ENCODE assay signal across 8 mouse cellular contexts in genomic region chr9:53536558-53537320, GRCm38 (mm10). TPM values are rescaled to one million over a fixed set of nuclear protein-coding genes. Genes with fewer than 3 reads are reported as not detected.
DNase-seq lines count a peak whose midpoint lies in the region; ATAC-seq and TF ChIP-seq lines count a peak whose summit lies in the region.

Atm (minus strand) TSS chr9:53536740.
Npat (plus strand) TSS chr9:53537047.

- H3K27me3 ChIP-seq in CH12.LX (replicated peaks), result no peaks in the 10 kb centered on the region
- no peaks in the 10 kb centered on the region for H3K27me3 ChIP-seq in forebrain, embryonic 11.5 days (ENCODE audit: control insufficient read depth, insufficient read depth, low read length)
- H3K27me3 ChIP-seq in heart, embryonic 16.5 days (ENCODE audit: control insufficient read depth, insufficient read depth, low read length), result no peaks in the 10 kb centered on the region
- no peaks in the 10 kb centered on the region for H3K27me3 ChIP-seq in liver, embryonic 15.5 days
- no peaks in the 10 kb centered on the region for H3K27me3 ChIP-seq in neural tube, embryonic 12.5 days (replicated peaks)

- peaks cover 56% of the 10 kb centered on the region for H3K79me2 ChIP-seq in CH12.LX (replicated peaks; ENCODE audit: control insufficient read depth, extremely low read depth, insufficient read depth, poor library complexity, severe bottlenecking)

- no peak for TF ChIP-seq RAD21 in CH12.LX (IDR thresholded peaks at IDR 0.05; ENCODE audit: low read depth, low read length)

- peak; percentile 83 for TF ChIP-seq POLR2A in CH12.LX (IDR thresholded peaks at IDR 0.05; ENCODE audit: low read depth, low read length)

- in situ Hi-C loops in CH12.LX (cut with MboI; ENCODE audit: low pct_ligation_motif_present, low pct_unique_long_range_greater_than_20kb, low sequenced_read_pairs), result no loop called here

- peak within 1 kb of the TSS; percentile 67; the same call in 1 of the 2 replicates for H3K27ac ChIP-seq in CH12.LX (ENCODE audit: insufficient read depth, low read depth)
- H3K27ac ChIP-seq in forebrain, embryonic 11.5 days (ENCODE audit: low read depth, low read length), result peak within 1 kb of the TSS; percentile 80
- peak within 1 kb of the TSS; percentile 93 for H3K27ac ChIP-seq in heart, embryonic 16.5 days (ENCODE audit: low read length)
- H3K27ac ChIP-seq in liver, embryonic 15.5 days (replicated peaks), result peak within 1 kb of the TSS; percentile 91
- H3K27ac ChIP-seq in neural tube, embryonic 12.5 days, result peak within 1 kb of the TSS; percentile 76

- ATAC-seq in forebrain, embryonic 11.5 days (replicated peaks; ENCODE audit: low FRiP score), result peak; percentile 99
- ATAC-seq in heart, embryonic 16.5 days (replicated peaks; ENCODE audit: extremely low read depth, insufficient read depth, low FRiP score), result peak; percentile 99
- ATAC-seq in liver, embryonic 15.5 days (ENCODE audit: insufficient read depth), result peak; percentile 99
- ATAC-seq in neural tube, embryonic 12.5 days (ENCODE audit: low FRiP score, low read depth), result peak; percentile 99

- H3K9me3 ChIP-seq in CH12.LX (replicated peaks; ENCODE audit: low read length), result no peaks in the 10 kb centered on the region
- H3K9me3 ChIP-seq in forebrain, embryonic 11.5 days (ENCODE audit: control insufficient read depth, low read length), result no peaks in the 10 kb centered on the region
- H3K9me3 ChIP-seq in heart, embryonic 16.5 days (replicated peaks; ENCODE audit: control insufficient read depth, low read length), result no peaks in the 10 kb centered on the region
- no peaks in the 10 kb centered on the region for H3K9me3 ChIP-seq in liver, embryonic 15.5 days (replicated peaks)
- H3K9me3 ChIP-seq in neural tube, embryonic 12.5 days, result no peaks in the 10 kb centered on the region

- H3K4me3 ChIP-seq in CH12.LX (replicated peaks in 1 of 3; ENCODE audit: low read depth in 2 of 3, low read length in 2 of 3, poor library complexity in 1 of 3), result peak within 1 kb of the TSS; percentile 80 to 87 (median 81)
- H3K4me3 ChIP-seq in forebrain, embryonic 11.5 days (ENCODE audit: low read depth, low read length), result peak within 1 kb of the TSS; percentile 88
- H3K4me3 ChIP-seq in heart, embryonic 16.5 days (ENCODE audit: low read length), result peak within 1 kb of the TSS; percentile 79
- peak within 1 kb of the TSS; percentile 94 for H3K4me3 ChIP-seq in liver, embryonic 15.5 days (replicated peaks)
- peak within 1 kb of the TSS; percentile 87 for H3K4me3 ChIP-seq in neural tube, embryonic 12.5 days

- TF ChIP-seq EP300 in CH12.LX (IDR thresholded peaks at IDR 0.05; ENCODE audit: low read length), result no peak

- H3K36me3 ChIP-seq in CH12.LX (replicated peaks in 1 of 2; ENCODE audit: control insufficient read depth in 1 of 2, insufficient read depth in 1 of 2, low read length in 1 of 2), result peaks cover 2 to 19% of the 10 kb centered on the region in 2 experiments
- no peaks in the 10 kb centered on the region for H3K36me3 ChIP-seq in forebrain, embryonic 11.5 days (ENCODE audit: control insufficient read depth, insufficient read depth, low read length)
- H3K36me3 ChIP-seq in heart, embryonic 16.5 days (ENCODE audit: control insufficient read depth, insufficient read depth), result no peaks in the 10 kb centered on the region
- H3K36me3 ChIP-seq in liver, embryonic 15.5 days (replicated peaks), result 0 out of 2 replicates have a peak, but pooled peaks cover 12% of the 10 kb centered on the region
- H3K36me3 ChIP-seq in neural tube, embryonic 12.5 days, result no peaks in the 10 kb centered on the region

- peak; percentile 99 for DNase-seq in CH12.LX (ENCODE audit: extremely low read depth)
- DNase-seq in c-Kit-positive CD71-positive TER-119-negative erythroid progenitor cells, embryonic 14.5 days (ENCODE audit: low read depth), result peak; percentile 99
- peak; percentile 100 for DNase-seq in forebrain, embryonic 11.5 days (ENCODE audit: low spot score)
- peak; percentile 99 for DNase-seq in kidney, postnatal 36 days
- peak; percentile 100 for DNase-seq in telencephalon, adult 2 months (ENCODE audit: low read depth, low spot score)

- dilution Hi-C loops in CH12.LX (cut with MboI; ENCODE audit: extremely low pct_ligation_motif_present, extremely low pct_unique_long_range_greater_than_20kb, low sequenced_read_pairs), result no loop called here

- TF ChIP-seq CTCF in CH12.LX (conservative IDR thresholded peaks at IDR 0.05 in 1 of 2, IDR thresholded peaks at IDR 0.05 in 1 of 2; ENCODE audit: low read depth in 2 of 2, low read length in 2 of 2), result no peak

- under 1% methylated on average over 69 of the region's 69 CpGs for WGBS in forebrain, embryonic 11.5 days
- WGBS in heart, embryonic 16.5 days, result under 1% methylated on average over 68 of the region's 69 CpGs
- under 1% methylated on average over 69 of the region's 69 CpGs for WGBS in liver, embryonic 15.5 days (ENCODE audit: insufficient replicate concordance)
- under 1% methylated on average over 69 of the region's 69 CpGs for WGBS in neural tube, embryonic 12.5 days

- peaks cover 0 to 27% of the 10 kb centered on the region in 2 experiments; a peak in 3 of 4 replicates for H3K4me1 ChIP-seq in CH12.LX (ENCODE audit: control insufficient read depth in 1 of 2, insufficient read depth in 2 of 2)
- peaks cover 4% of the 10 kb centered on the region; the same call in 1 of the 2 replicates for H3K4me1 ChIP-seq in forebrain, embryonic 11.5 days (replicated peaks; ENCODE audit: control insufficient read depth, insufficient read depth, low read length)
- peaks cover 18% of the 10 kb centered on the region for H3K4me1 ChIP-seq in heart, embryonic 16.5 days (ENCODE audit: control insufficient read depth, insufficient read depth, low read length)
- peaks cover 32% of the 10 kb centered on the region for H3K4me1 ChIP-seq in liver, embryonic 15.5 days (replicated peaks)
- H3K4me1 ChIP-seq in neural tube, embryonic 12.5 days, result peaks cover 17% of the 10 kb centered on the region

- peak within 1 kb of the TSS; percentile 86 for H3K9ac ChIP-seq in CH12.LX (ENCODE audit: insufficient read depth, low read depth)
- peak within 1 kb of the TSS; percentile 86 for H3K9ac ChIP-seq in forebrain, embryonic 11.5 days (ENCODE audit: low read length)
- H3K9ac ChIP-seq in heart, embryonic 16.5 days (ENCODE audit: low read length), result peak within 1 kb of the TSS; percentile 86
- H3K9ac ChIP-seq in liver, embryonic 15.5 days, result peak within 1 kb of the TSS; percentile 93
- peak within 1 kb of the TSS; percentile 86 for H3K9ac ChIP-seq in neural tube, embryonic 12.5 days

- H3K4me2 ChIP-seq in CH12.LX (ENCODE audit: insufficient read depth, low read depth, poor library complexity, severe bottlenecking), result peak within 1 kb of the TSS; percentile 86
- peak within 1 kb of the TSS; percentile 82 for H3K4me2 ChIP-seq in forebrain, embryonic 11.5 days (ENCODE audit: low read depth, low read length, severe bottlenecking)
- peak within 1 kb of the TSS; percentile 98 for H3K4me2 ChIP-seq in heart, embryonic 16.5 days (ENCODE audit: low read depth, low read length)
- peak within 1 kb of the TSS; percentile 99 for H3K4me2 ChIP-seq in liver, embryonic 15.5 days
- H3K4me2 ChIP-seq in neural tube, embryonic 12.5 days (replicated peaks), result peak within 1 kb of the TSS; percentile 94

TF ChIP-seq in CH12.LX, 34 proteins besides CTCF, POLR2A, EP300 and RAD21 (continues in another document):
- TF ChIP-seq HCFC1 (IDR thresholded peaks at IDR 0.05; ENCODE audit: low read depth, low read length) (peak; percentile 69), NRF1 (IDR thresholded peaks at IDR 0.05; ENCODE audit: low read depth, low read length) (peak; percentile 98), MXI1 (IDR thresholded peaks at IDR 0.05; ENCODE audit: low read depth, low read length) (peak; percentile 95), PAX5 (IDR thresholded peaks at IDR 0.05; ENCODE audit: low read length) (no peak), ZKSCAN1 (IDR thresholded peaks at IDR 0.05; ENCODE audit: borderline replicate concordance, low read depth, low read length) (no peak), IRF4 (IDR thresholded peaks at IDR 0.05; ENCODE audit: low read depth, low read length) (peak; percentile 26; the same call in 1 of the 2 replicates), POLR2AphosphoS2 (IDR thresholded peaks at IDR 0.05; ENCODE audit: low read depth, low read length) (peak; percentile 75; the same call in 1 of the 2 replicates), MAZ (IDR thresholded peaks at IDR 0.05; ENCODE audit: low read depth, low read length) (no peak), ELF1 (IDR thresholded peaks at IDR 0.05; ENCODE audit: low read depth, low read length) (peak; percentile 84), MEF2A (IDR thresholded peaks at IDR 0.05; ENCODE audit: borderline replicate concordance, low read depth, low read length) (no peak; the same call in 1 of the 2 replicates), TBP (conservative IDR thresholded peaks at IDR 0.05; ENCODE audit: low read depth, low read length) (peak; percentile 27; the same call in 1 of the 2 replicates), CHD1 (IDR thresholded peaks at IDR 0.05; ENCODE audit: low read depth, low read length) (no peak), SIN3A (IDR thresholded peaks at IDR 0.05; ENCODE audit: low read length) (peak; percentile 98), MYC (IDR thresholded peaks at IDR 0.05; ENCODE audit: low read depth, low read length) (peak; percentile 93), USF2 (conservative IDR thresholded peaks at IDR 0.05; ENCODE audit: low read depth, low read length) (0 out of 2 replicates have a peak, but pooled peaks have one; percentile 44), E2F4 (IDR thresholded peaks at IDR 0.05; ENCODE audit: insufficient replicate concordance, low read depth, low read length) (peak; percentile 87; the same call in 1 of the 2 replicates)

RNA-seq across cellular contexts. Expression of gene Atm, which starts in this region (rescaled TPM):
- 19.0 and 26.0 TPM in 2 replicates for total RNA-seq in CH12.LX (2012; rRNA removed)
- total RNA-seq in CH12.LX (2014; rRNA removed), result 22.8 and 26.4 TPM in 2 replicates
- 28.3 and 33.6 TPM in 2 replicates for polyA plus RNA-seq in CH12.LX (2012; ENCODE audit: insufficient read length, low read depth)
- polyA plus RNA-seq in forebrain, embryonic 11.5 days (2014; fragmentation: Nextera tagmentation; extraction: Ambion mirVana), result 21.5 and 27.2 TPM in 2 replicates
- 5.8 and 6.2 TPM in 2 replicates for polyA plus RNA-seq in heart, embryonic 16.5 days (2015; fragmentation: Nextera tagmentation; extraction: Ambion mirVana)
- 2.5 and 3.1 TPM in 2 replicates for polyA plus RNA-seq in liver, embryonic 15.5 days (2015; fragmentation: Nextera tagmentation; extraction: Ambion mirVana)
- polyA plus RNA-seq in neural tube, embryonic 12.5 days (2016; fragmentation: Nextera tagmentation; extraction: Ambion mirVana), result 12.3 and 14.1 TPM in 2 replicates

RNA-seq across cellular contexts. Expression of gene Npat, which starts in this region (rescaled TPM):
- 12.6 and 14.8 TPM in 2 replicates for total RNA-seq in CH12.LX (2012; rRNA removed)
- 21.2 and 22.3 TPM in 2 replicates for total RNA-seq in CH12.LX (2014; rRNA removed)
- polyA plus RNA-seq in CH12.LX (2012; ENCODE audit: insufficient read length, low read depth), result 18.6 and 21.5 TPM in 2 replicates
- 24.3 and 27.3 TPM in 2 replicates for polyA plus RNA-seq in forebrain, embryonic 11.5 days (2014; fragmentation: Nextera tagmentation; extraction: Ambion mirVana)
- polyA plus RNA-seq in heart, embryonic 16.5 days (2015; fragmentation: Nextera tagmentation; extraction: Ambion mirVana), result 11.2 and 11.7 TPM in 2 replicates
- polyA plus RNA-seq in liver, embryonic 15.5 days (2015; fragmentation: Nextera tagmentation; extraction: Ambion mirVana), result 6.9 and 7.5 TPM in 2 replicates
- 14.0 and 16.7 TPM in 2 replicates for polyA plus RNA-seq in neural tube, embryonic 12.5 days (2016; fragmentation: Nextera tagmentation; extraction: Ambion mirVana)

Comparison
In these comparisons a context has a peak if more than half of its experiments do, and no peak if none do; other contexts are left out.
1. Peak in every context shown above with its lines: DNase-seq, ATAC-seq, H3K4me3 ChIP-seq and H3K27ac ChIP-seq.